Mouse (Mus musculus): ENCODE data around the gene Casp7. TPM values are rescaled to one million over a fixed set of nuclear protein-coding genes. Genes with fewer than 3 reads are reported as not detected.

Gene Casp7
- polyA plus RNA-seq, 1 experiment from 2014 or later: 18.3 TPM

- Histone ChIP-seq H3K9me3 (ENCODE audit: control insufficient read depth, low read length) (no peaks in the 10 kb centered on the region), H3K27me3 (ENCODE audit: control insufficient read depth, insufficient read depth, low read length) (no peaks in the 10 kb centered on the region), H3K27ac (ENCODE audit: low read depth, low read length) (no peak overlapping the region), H3K4me3 (ENCODE audit: low read depth, low read length) (no peak overlapping the region), H3K36me3 (ENCODE audit: control insufficient read depth, insufficient read depth, low read length) (no peaks in the 10 kb centered on the region), H3K9ac (ENCODE audit: low read length) (no peak overlapping the region), H3K4me2 (ENCODE audit: low read depth) (no peak overlapping the region), H3K4me1 (ENCODE audit: control insufficient read depth, insufficient read depth, low read length) (no peaks in the 10 kb centered on the region)
- 85% methylated on average over 5 of the region's 5 CpGs for WGBS
- DNase-seq (ENCODE audit: low spot score) (no peak), ATAC-seq (ENCODE audit: insufficient read depth, low FRiP score, low TSS enrichment) (no peak)
Observed at GRCm38 (mm10) chr19:56378007-56378406, 18.9 kb upstream of the Casp7 start.

- Histone ChIP-seq H3K36me3 (ENCODE audit: control insufficient read depth, insufficient read depth, low read length) (no peaks in the 10 kb centered on the region), H3K9ac (ENCODE audit: low read length) (no peak overlapping the region), H3K9me3 (ENCODE audit: control insufficient read depth, low read length) (no peaks in the 10 kb centered on the region), H3K4me2 (ENCODE audit: low read depth) (no peak overlapping the region), H3K27me3 (ENCODE audit: control insufficient read depth, insufficient read depth, low read length) (no peaks in the 10 kb centered on the region), H3K27ac (ENCODE audit: low read depth, low read length) (no peak overlapping the region), H3K4me1 (ENCODE audit: control insufficient read depth, insufficient read depth, low read length) (no peaks in the 10 kb centered on the region), H3K4me3 (ENCODE audit: low read depth, low read length) (no peak overlapping the region)
- ATAC-seq (ENCODE audit: insufficient read depth, low FRiP score, low TSS enrichment) (no peak), DNase-seq (ENCODE audit: low spot score) (no peak)
- WGBS: 85% methylated on average over 13 of the region's 13 CpGs
Observed at GRCm38 (mm10) chr19:56378554-56379172, 18.3 kb upstream of the Casp7 start.

- Histone ChIP-seq H3K27ac (ENCODE audit: low read depth, low read length) (no peak overlapping the region), H3K4me3 (ENCODE audit: low read depth, low read length) (no peak overlapping the region), H3K27me3 (ENCODE audit: control insufficient read depth, insufficient read depth, low read length) (no peaks in the 10 kb centered on the region), H3K36me3 (ENCODE audit: control insufficient read depth, insufficient read depth, low read length) (no peaks in the 10 kb centered on the region), H3K4me1 (ENCODE audit: control insufficient read depth, insufficient read depth, low read length) (no peaks in the 10 kb centered on the region), H3K4me2 (ENCODE audit: low read depth) (no peak overlapping the region), H3K9me3 (ENCODE audit: control insufficient read depth, low read length) (no peaks in the 10 kb centered on the region), H3K9ac (ENCODE audit: low read length) (no peak overlapping the region)
- DNase-seq (ENCODE audit: low spot score) (no peak), ATAC-seq (ENCODE audit: insufficient read depth, low FRiP score, low TSS enrichment) (no peak)
- WGBS: 83% methylated on average over 7 of the region's 7 CpGs
Observed at GRCm38 (mm10) chr19:56380341-56380740, 16.6 kb upstream of the Casp7 start.

GRCm38 (mm10) chr19:56381407-56381806, 15.5 kb upstream of the Casp7 start:
- DNase-seq (ENCODE audit: low spot score) (no peak), ATAC-seq (ENCODE audit: insufficient read depth, low FRiP score, low TSS enrichment) (no peak)
- Histone ChIP-seq H3K9me3 (ENCODE audit: control insufficient read depth, low read length) (no peaks in the 10 kb centered on the region), H3K4me2 (ENCODE audit: low read depth) (no peak overlapping the region), H3K36me3 (ENCODE audit: control insufficient read depth, insufficient read depth, low read length) (no peaks in the 10 kb centered on the region), H3K4me1 (ENCODE audit: control insufficient read depth, insufficient read depth, low read length) (no peaks in the 10 kb centered on the region), H3K27ac (ENCODE audit: low read depth, low read length) (no peak overlapping the region), H3K27me3 (ENCODE audit: control insufficient read depth, insufficient read depth, low read length) (no peaks in the 10 kb centered on the region), H3K4me3 (ENCODE audit: low read depth, low read length) (no peak overlapping the region), H3K9ac (ENCODE audit: low read length) (no peak overlapping the region)
- WGBS: 93% methylated on average over 10 of the region's 10 CpGs

- Histone ChIP-seq H3K36me3 (ENCODE audit: control insufficient read depth, insufficient read depth, low read length) (no peaks in the 10 kb centered on the region), H3K27ac (ENCODE audit: low read depth, low read length) (no peak overlapping the region), H3K4me1 (ENCODE audit: control insufficient read depth, insufficient read depth, low read length) (no peaks in the 10 kb centered on the region), H3K27me3 (ENCODE audit: control insufficient read depth, insufficient read depth, low read length) (no peaks in the 10 kb centered on the region), H3K9ac (ENCODE audit: low read length) (no peak overlapping the region), H3K4me2 (ENCODE audit: low read depth) (no peak overlapping the region), H3K4me3 (ENCODE audit: low read depth, low read length) (no peak overlapping the region), H3K9me3 (ENCODE audit: control insufficient read depth, low read length) (no peaks in the 10 kb centered on the region)
- ATAC-seq (ENCODE audit: insufficient read depth, low FRiP score, low TSS enrichment) (no peak), DNase-seq (ENCODE audit: low spot score) (no peak)
- 83% methylated on average over 5 of the region's 5 CpGs for WGBS
Observed at GRCm38 (mm10) chr19:56385546-56385945, 11.4 kb upstream of the Casp7 start.

- no peaks in the 10 kb centered on the region for H3K27me3 ChIP-seq (ENCODE audit: control insufficient read depth, insufficient read depth, low read length)
- no peaks in the 10 kb centered on the region for H3K36me3 ChIP-seq (ENCODE audit: control insufficient read depth, insufficient read depth, low read length)
- H3K4me1 ChIP-seq (ENCODE audit: control insufficient read depth, insufficient read depth, low read length): no peaks in the 10 kb centered on the region
- ATAC-seq (ENCODE audit: insufficient read depth, low FRiP score, low TSS enrichment) (no peak), DNase-seq (ENCODE audit: low spot score) (no peak)
- no peaks in the 10 kb centered on the region for H3K9me3 ChIP-seq (ENCODE audit: control insufficient read depth, low read length)
- H3K9ac ChIP-seq (ENCODE audit: low read length): no peak overlapping the region
- H3K4me2 ChIP-seq (ENCODE audit: low read depth): no peak overlapping the region
- WGBS: 93% methylated on average over 10 of the region's 10 CpGs
- no peak overlapping the region for H3K27ac ChIP-seq (ENCODE audit: low read depth, low read length)
- H3K4me3 ChIP-seq (ENCODE audit: low read depth, low read length): no peak overlapping the region
Observed at GRCm38 (mm10) chr19:56386095-56386494, 10.8 kb upstream of the Casp7 start.

- Histone ChIP-seq H3K4me2 (ENCODE audit: low read depth) (no peak overlapping the region), H3K9ac (ENCODE audit: low read length) (no peak overlapping the region), H3K9me3 (ENCODE audit: control insufficient read depth, low read length) (no peaks in the 10 kb centered on the region), H3K36me3 (ENCODE audit: control insufficient read depth, insufficient read depth, low read length) (no peaks in the 10 kb centered on the region), H3K4me1 (ENCODE audit: control insufficient read depth, insufficient read depth, low read length) (no peaks in the 10 kb centered on the region), H3K27me3 (ENCODE audit: control insufficient read depth, insufficient read depth, low read length) (no peaks in the 10 kb centered on the region), H3K27ac (ENCODE audit: low read depth, low read length) (no peak overlapping the region), H3K4me3 (ENCODE audit: low read depth, low read length) (no peak overlapping the region)
- WGBS: 87% methylated on average over 4 of the region's 4 CpGs
- no peak for DNase-seq (ENCODE audit: low spot score)
- no peak for ATAC-seq (ENCODE audit: insufficient read depth, low FRiP score, low TSS enrichment)
Observed at GRCm38 (mm10) chr19:56387726-56388302, 9.1 kb upstream of the Casp7 start.

- H3K4me1 ChIP-seq (ENCODE audit: control insufficient read depth, insufficient read depth, low read length): no peaks in the 10 kb centered on the region
- WGBS: 92% methylated on average over 11 of the region's 11 CpGs
- H3K9me3 ChIP-seq (ENCODE audit: control insufficient read depth, low read length): no peaks in the 10 kb centered on the region
- no peak overlapping the region for H3K4me2 ChIP-seq (ENCODE audit: low read depth)
- H3K4me3 ChIP-seq (ENCODE audit: low read depth, low read length): no peak overlapping the region
- H3K27me3 ChIP-seq (ENCODE audit: control insufficient read depth, insufficient read depth, low read length): no peaks in the 10 kb centered on the region
- DNase-seq (ENCODE audit: low spot score): no peak
- H3K27ac ChIP-seq (ENCODE audit: low read depth, low read length): no peak overlapping the region
- no peaks in the 10 kb centered on the region for H3K36me3 ChIP-seq (ENCODE audit: control insufficient read depth, insufficient read depth, low read length)
- ATAC-seq (ENCODE audit: insufficient read depth, low FRiP score, low TSS enrichment): no peak
- H3K9ac ChIP-seq (ENCODE audit: low read length): no peak overlapping the region
Observed at GRCm38 (mm10) chr19:56389176-56389575, 7.8 kb upstream of the Casp7 start.

- H3K9me3 ChIP-seq (ENCODE audit: control insufficient read depth, low read length): no peaks in the 10 kb centered on the region
- H3K4me2 ChIP-seq (ENCODE audit: low read depth): no peak within 1 kb of the TSS
- H3K4me1 ChIP-seq (ENCODE audit: control insufficient read depth, insufficient read depth, low read length): no peaks in the 10 kb centered on the region
- H3K27me3 ChIP-seq (ENCODE audit: control insufficient read depth, insufficient read depth, low read length): no peaks in the 10 kb centered on the region
- ATAC-seq (ENCODE audit: insufficient read depth, low FRiP score, low TSS enrichment): no peak
- no peak within 1 kb of the TSS for H3K27ac ChIP-seq (ENCODE audit: low read depth, low read length)
- H3K9ac ChIP-seq (ENCODE audit: low read length): no peak within 1 kb of the TSS
- WGBS: 84% methylated on average over 11 of the region's 11 CpGs
- no peaks in the 10 kb centered on the region for H3K36me3 ChIP-seq (ENCODE audit: control insufficient read depth, insufficient read depth, low read length)
- no peak within 1 kb of the TSS for H3K4me3 ChIP-seq (ENCODE audit: low read depth, low read length)
- no peak for DNase-seq (ENCODE audit: low spot score)
Observed at GRCm38 (mm10) chr19:56389879-56390278, 7.0 kb upstream of the Casp7 start, which contains the start of gene Nrap. Gene Nrap, minus strand, starts transcription at chr19:56390037.
